Mouse (Mus musculus): ENCODE results near the gene Gigyf1. TPM values are rescaled to one million over a fixed set of nuclear protein-coding genes. Genes with fewer than 3 reads are reported as not detected.

The Gigyf1 gene
- polyA plus RNA-seq, 2 experiments = 2.1 to 5.7 TPM

DNA sequence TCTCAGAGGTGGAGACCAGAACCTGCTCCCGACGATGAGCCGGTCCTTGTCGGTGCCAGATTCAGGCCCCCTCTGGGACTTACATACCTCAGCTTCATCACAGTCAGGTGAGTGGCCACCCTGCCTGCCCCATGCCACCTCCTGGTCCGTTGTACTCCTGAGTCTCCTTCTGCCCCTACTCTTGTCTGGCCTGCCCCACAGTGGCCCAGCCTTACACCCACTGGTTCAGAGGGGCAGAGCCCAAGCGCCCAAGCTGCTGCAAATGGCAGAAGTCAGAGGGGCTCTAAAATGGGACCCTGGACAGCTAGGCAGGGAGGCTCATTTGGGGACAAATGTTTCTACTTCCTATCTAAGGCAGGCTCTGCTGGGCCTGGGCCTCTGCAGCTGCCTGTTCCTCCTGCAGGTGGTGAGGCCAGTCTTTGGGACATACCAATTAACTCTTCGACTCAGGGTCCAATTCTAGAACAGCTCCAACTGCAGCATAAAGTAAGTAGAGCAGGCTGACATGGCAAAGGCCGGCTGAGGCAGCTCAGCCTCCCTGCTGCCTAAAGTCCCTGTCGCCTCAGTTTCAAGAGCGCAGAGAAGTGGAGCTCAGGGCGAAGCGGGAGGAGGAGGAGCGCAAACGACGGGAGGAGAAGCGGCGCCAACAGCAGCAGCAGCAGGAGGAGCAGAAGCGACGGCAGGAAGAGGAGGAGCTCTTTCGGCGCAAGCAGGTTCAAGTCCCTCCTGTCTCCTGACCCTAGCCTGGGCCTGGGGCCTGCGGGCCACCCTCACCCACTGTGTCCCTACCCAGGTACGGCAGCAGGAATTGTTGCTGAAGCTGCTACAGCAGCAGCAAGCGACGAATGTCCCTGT is 5.3 kb downstream of the Gigyf1 start:
- Histone ChIP-seq H3K9me3 (ENCODE audit: control insufficient read depth, low read length) (no peaks in the 10 kb centered on the region), H3K4me1 (replicated peaks; ENCODE audit: control insufficient read depth in 2 of 2, insufficient read depth in 2 of 2, low read length in 1 of 2) (peaks cover 0 to 3% of the 10 kb centered on the region in 2 experiments; a peak in 2 of 4 replicates), H3K36me3 (replicated peaks; ENCODE audit: control insufficient read depth, insufficient read depth, low read depth) (peaks cover 45% of the 10 kb centered on the region), H3K27ac (no peak overlapping the region), H3K4me2 (ENCODE audit: low read depth) (no peak overlapping the region), H3K9ac (replicated peaks) (no peak overlapping the region), H3K4me3 (ENCODE audit: insufficient read depth in 1 of 2, low read depth in 2 of 2, low read length in 2 of 2) (no peak overlapping the region), H3K27me3 (ENCODE audit: control insufficient read depth, insufficient read depth, low read length) (no peaks in the 10 kb centered on the region)
- DNase-seq (ENCODE audit: low read depth in 3 of 3, low spot score in 3 of 3) = no peak
- TF ChIP-seq EP300 (IDR thresholded peaks at IDR 0.05; ENCODE audit: low read depth) (no peak), CTCF (IDR thresholded peaks at IDR 0.05; ENCODE audit: low read depth) (no peak)
- WGBS (ENCODE audit: insufficient replicate concordance) = 80% methylated on average over 25 of the region's 25 CpGs
- ATAC-seq (ENCODE audit: insufficient read depth) = no peak

DNA sequence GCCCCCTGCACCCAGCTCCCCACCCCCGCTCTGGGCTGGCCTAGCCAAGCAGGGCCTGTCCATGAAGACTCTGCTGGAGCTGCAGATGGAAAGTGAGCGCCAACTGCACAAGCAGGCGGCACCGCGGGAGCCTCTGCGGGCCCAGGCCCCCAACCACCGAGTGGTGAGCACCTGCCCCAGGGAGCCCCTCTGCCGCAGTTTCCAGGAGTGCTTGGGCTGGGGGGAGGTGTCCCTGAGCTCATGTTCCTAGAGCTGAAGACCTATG is 5.8 kb downstream of the Gigyf1 start:
- no peaks in the 10 kb centered on the region for H3K27me3 ChIP-seq (ENCODE audit: control insufficient read depth, insufficient read depth, low read length)
- ATAC-seq (ENCODE audit: insufficient read depth) (no peak), DNase-seq (ENCODE audit: low read depth in 3 of 3, low spot score in 3 of 3) (no peak)
- TF ChIP-seq EP300 (IDR thresholded peaks at IDR 0.05; ENCODE audit: low read depth) = no peak
- TF ChIP-seq CTCF (IDR thresholded peaks at IDR 0.05; ENCODE audit: low read depth) = no peak
- H3K9me3 ChIP-seq (ENCODE audit: control insufficient read depth, low read length) = no peaks in the 10 kb centered on the region
- no peak overlapping the region for H3K4me2 ChIP-seq (ENCODE audit: low read depth)
- peaks cover 51% of the 10 kb centered on the region for H3K36me3 ChIP-seq (replicated peaks; ENCODE audit: control insufficient read depth, insufficient read depth, low read depth)
- 90% methylated on average over 8 of the region's 8 CpGs for WGBS (ENCODE audit: insufficient replicate concordance)
- peaks cover 0 to 3% of the 10 kb centered on the region in 2 experiments; a peak in 2 of 4 replicates for H3K4me1 ChIP-seq (replicated peaks; ENCODE audit: control insufficient read depth in 2 of 2, insufficient read depth in 2 of 2, low read length in 1 of 2)
- no peak overlapping the region for H3K27ac ChIP-seq
- H3K9ac ChIP-seq (replicated peaks) = no peak overlapping the region
- no peak overlapping the region for H3K4me3 ChIP-seq (ENCODE audit: insufficient read depth in 1 of 2, low read depth in 2 of 2, low read length in 2 of 2)

DNA sequence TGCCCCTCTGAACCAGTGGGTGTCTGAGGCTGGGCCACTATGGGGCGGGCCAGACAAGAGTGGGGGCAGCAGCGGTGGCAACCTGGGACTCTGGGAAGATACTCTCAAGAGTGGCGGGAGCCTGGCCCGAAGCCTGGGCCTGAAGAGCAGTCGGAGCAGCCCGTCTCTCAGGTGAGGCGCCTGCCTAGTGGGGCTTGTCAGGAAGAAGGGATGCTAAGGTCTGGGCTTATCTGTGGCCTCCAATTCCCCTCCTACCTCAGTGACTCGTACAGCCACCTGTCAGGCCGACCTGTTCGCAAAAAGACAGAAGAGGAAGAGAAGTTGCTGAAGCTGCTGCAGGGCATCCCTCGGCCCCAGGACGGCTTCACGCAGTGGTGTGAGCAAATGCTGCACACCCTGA is 6.3 kb downstream of the Gigyf1 start:
- ATAC-seq (ENCODE audit: insufficient read depth) (no peak), DNase-seq (ENCODE audit: low read depth in 3 of 3, low spot score in 3 of 3) (no peak)
- Histone ChIP-seq H3K9me3 (ENCODE audit: control insufficient read depth, low read length) (no peaks in the 10 kb centered on the region), H3K36me3 (replicated peaks; ENCODE audit: control insufficient read depth, insufficient read depth, low read depth) (peaks cover 54% of the 10 kb centered on the region), H3K27me3 (ENCODE audit: control insufficient read depth, insufficient read depth, low read length) (no peaks in the 10 kb centered on the region), H3K9ac (replicated peaks) (no peak overlapping the region), H3K4me1 (replicated peaks; ENCODE audit: control insufficient read depth in 2 of 2, insufficient read depth in 2 of 2, low read length in 1 of 2) (peaks cover 0 to 3% of the 10 kb centered on the region in 2 experiments; a peak in 2 of 4 replicates), H3K27ac (no peak overlapping the region), H3K4me2 (ENCODE audit: low read depth) (no peak overlapping the region), H3K4me3 (ENCODE audit: insufficient read depth in 1 of 2, low read depth in 2 of 2, low read length in 2 of 2) (no peak overlapping the region)
- TF ChIP-seq CTCF (IDR thresholded peaks at IDR 0.05; ENCODE audit: low read depth) = no peak
- TF ChIP-seq EP300 (IDR thresholded peaks at IDR 0.05; ENCODE audit: low read depth) = no peak
- 79% methylated on average over 13 of the region's 13 CpGs for WGBS (ENCODE audit: insufficient replicate concordance)

DNA sequence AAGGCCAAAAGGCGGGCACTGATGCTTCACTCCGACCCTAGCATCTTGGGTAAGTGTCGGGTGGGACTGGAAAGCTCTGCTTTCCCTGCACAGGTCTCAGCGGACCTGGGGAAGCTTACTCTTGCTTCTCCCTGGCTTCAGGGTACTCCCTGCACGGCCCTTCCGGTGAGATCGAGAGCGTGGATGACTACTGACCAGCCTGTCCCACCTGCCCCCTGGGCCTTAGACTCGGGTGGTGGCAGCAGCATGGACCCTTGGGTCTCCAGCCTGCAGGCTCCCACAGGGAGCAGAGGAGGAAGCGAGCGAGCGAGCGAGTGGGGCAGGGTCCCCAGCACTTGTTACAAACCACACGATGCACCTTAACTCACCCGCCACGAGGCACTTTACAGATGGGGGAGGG is 7.2 kb downstream of the Gigyf1 start:
- H3K9ac ChIP-seq (replicated peaks) = no peak overlapping the region
- DNase-seq (ENCODE audit: low read depth in 3 of 3, low spot score in 3 of 3) = no peak
- no peak overlapping the region for H3K27ac ChIP-seq
- H3K27me3 ChIP-seq (ENCODE audit: control insufficient read depth, insufficient read depth, low read length) = no peaks in the 10 kb centered on the region
- H3K9me3 ChIP-seq (ENCODE audit: control insufficient read depth, low read length) = no peaks in the 10 kb centered on the region
- H3K4me2 ChIP-seq (ENCODE audit: low read depth) = no peak overlapping the region
- ATAC-seq (ENCODE audit: insufficient read depth) = no peak
- peaks cover 0 to 4% of the 10 kb centered on the region in 2 experiments; a peak in 2 of 4 replicates for H3K4me1 ChIP-seq (replicated peaks; ENCODE audit: control insufficient read depth in 2 of 2, insufficient read depth in 2 of 2, low read length in 1 of 2)
- H3K4me3 ChIP-seq (ENCODE audit: insufficient read depth in 1 of 2, low read depth in 2 of 2, low read length in 2 of 2) = no peak overlapping the region
- 74% methylated on average over 16 of the region's 16 CpGs for WGBS (ENCODE audit: insufficient replicate concordance)
- peaks cover 56% of the 10 kb centered on the region for H3K36me3 ChIP-seq (replicated peaks; ENCODE audit: control insufficient read depth, insufficient read depth, low read depth)
- TF ChIP-seq CTCF (IDR thresholded peaks at IDR 0.05; ENCODE audit: low read depth) (no peak), EP300 (IDR thresholded peaks at IDR 0.05; ENCODE audit: low read depth) (no peak)

DNA sequence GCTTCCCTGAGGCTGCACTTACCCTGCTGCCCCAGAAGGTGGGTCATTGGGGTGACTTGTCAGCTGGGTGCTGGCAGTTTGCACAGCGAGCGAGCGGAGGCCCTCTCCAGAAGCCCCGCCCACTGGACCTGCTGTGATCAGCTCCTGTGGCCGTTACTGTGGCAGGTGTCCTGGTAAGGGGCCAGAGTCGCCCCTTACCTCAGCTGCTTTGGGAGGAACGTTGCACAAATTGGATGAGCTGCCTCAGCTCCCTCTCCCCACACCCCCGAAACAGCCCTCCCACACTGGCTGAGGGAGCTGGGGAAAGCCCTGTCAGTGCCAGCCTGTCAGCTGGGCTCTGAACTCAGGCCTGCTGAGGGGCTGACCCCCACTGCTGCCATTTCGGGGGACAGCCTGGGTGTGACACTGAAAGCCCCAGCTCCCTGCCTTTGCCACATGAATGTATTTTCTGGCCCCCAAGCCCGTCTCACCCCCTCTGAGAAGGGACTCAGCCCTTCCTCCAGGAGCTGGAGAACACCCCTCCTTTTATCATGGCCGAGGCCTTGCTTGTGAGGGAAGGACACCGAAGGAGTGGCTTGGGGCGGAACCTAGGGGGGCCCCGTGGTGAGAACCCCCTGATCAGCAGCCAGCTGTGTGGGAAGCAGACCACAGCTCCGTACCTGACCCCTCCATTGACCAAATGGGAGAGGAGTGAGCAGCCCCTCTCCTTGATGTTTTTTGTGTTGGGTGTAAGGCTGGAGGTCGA is 8.0 kb downstream of the Gigyf1 start:
- no peak overlapping the region for H3K4me2 ChIP-seq (ENCODE audit: low read depth)
- no peaks in the 10 kb centered on the region for H3K9me3 ChIP-seq (ENCODE audit: control insufficient read depth, low read length)
- WGBS (ENCODE audit: insufficient replicate concordance) = 25% methylated on average over 16 of the region's 16 CpGs
- no peak overlapping the region; the same call in 1 of the 2 replicates for H3K9ac ChIP-seq (replicated peaks)
- peaks cover 51% of the 10 kb centered on the region for H3K36me3 ChIP-seq (replicated peaks; ENCODE audit: control insufficient read depth, insufficient read depth, low read depth)
- no peaks in the 10 kb centered on the region for H3K27me3 ChIP-seq (ENCODE audit: control insufficient read depth, insufficient read depth, low read length)
- H3K27ac ChIP-seq = no peak overlapping the region
- peaks cover 0 to 9% of the 10 kb centered on the region in 2 experiments; a peak in 2 of 4 replicates for H3K4me1 ChIP-seq (replicated peaks; ENCODE audit: control insufficient read depth in 2 of 2, insufficient read depth in 2 of 2, low read length in 1 of 2)
- no peak overlapping the region for H3K4me3 ChIP-seq (ENCODE audit: insufficient read depth in 1 of 2, low read depth in 2 of 2, low read length in 2 of 2)
- peak; percentile 39; the same call in 1 of the 2 replicates for TF ChIP-seq CTCF (IDR thresholded peaks at IDR 0.05; ENCODE audit: low read depth)
- no peak for TF ChIP-seq EP300 (IDR thresholded peaks at IDR 0.05; ENCODE audit: low read depth)
- DNase-seq (ENCODE audit: low read depth in 3 of 3, low spot score in 3 of 3) (peak in 1 of 3 experiments; percentile 20), ATAC-seq (ENCODE audit: insufficient read depth) (peak; percentile 14; the same call in 1 of the 2 replicates)
